Mouse (Mus musculus): Measurements from ENCODE around the gene Naa40.

GRCm38 (mm10) chr19:7268722-7269090 is 27.7 kb upstream of the Naa40 start:
- no peak for TF ChIP-seq POLR2A (IDR thresholded peaks at IDR 0.05; ENCODE audit: insufficient read length, low read depth)
- no peak for TF ChIP-seq MYOG (IDR thresholded peaks at IDR 0.05; ENCODE audit: control insufficient read depth in 1 of 3, insufficient read depth in 1 of 3, insufficient read length in 2 of 3, low read depth in 2 of 3)
- TF ChIP-seq MAX (IDR thresholded peaks at IDR 0.05; ENCODE audit: low read depth): no peak
- TF ChIP-seq USF1 (IDR thresholded peaks at IDR 0.05; ENCODE audit: low read depth): no peak
- peak; percentile 15 for TF ChIP-seq POLR2AphosphoS2 (IDR thresholded peaks at IDR 0.05; ENCODE audit: insufficient read length, low read depth)
